Mouse (Mus musculus) lung, postnatal 0 days (tissue): ENCODE data around the gene Ccdc65. TPM values are rescaled to one million over a fixed set of nuclear protein-coding genes. Genes with fewer than 3 reads are reported as not detected.

Experiments
- ATAC-seq: fragments of 200-750 bp; cut with Nextera tagmentation; 2 replicates; pipeline ENCODE4 v1.8.0; 2017; ENCODE audit warnings: moderate library complexity
- DNase-seq: peaks from one replicate; pipeline ENCODE4 v3.0.0-alpha.2; 2016; ENCODE audit warnings: low spot score
- H3K27ac ChIP-seq: fragments of 300-500 bp; sonication (generic); 2 replicates; pipeline ENCODE4 v1.5.1; 2014; ENCODE audit warnings: antibody characterized with exemption, mild to moderate bottlenecking, low read length, mixed read lengths
- H3K27me3 ChIP-seq: fragments of 300-500 bp; sonication (generic); replicated peaks from 2 replicates; pipeline ENCODE4 v1.6.1; 2014; ENCODE audit warnings: low read length, mixed read lengths; ENCODE audit not compliant: insufficient read depth
- H3K36me3 ChIP-seq: fragments of 300-500 bp; sonication (generic); 2 replicates; pipeline ENCODE4 v1.6.1; 2014; ENCODE audit warnings: low read length, mixed read lengths; ENCODE audit not compliant: insufficient read depth
- H3K4me1 ChIP-seq: fragments of 300-500 bp; sonication (generic); 2 replicates; pipeline ENCODE4 v1.6.1; 2014; ENCODE audit warnings: antibody characterized with exemption, low read depth, low read length, mixed read lengths; ENCODE audit not compliant: insufficient read depth
- H3K4me2 ChIP-seq: fragments of 300-500 bp; sonication (generic); replicated peaks from 2 replicates; pipeline ENCODE4 v1.6.1; 2014; ENCODE audit warnings: low read depth, mild to moderate bottlenecking, low read length, moderate library complexity, mixed read lengths
- H3K4me3 ChIP-seq: fragments of 300-500 bp; sonication (generic); 2 replicates; pipeline ENCODE4 v1.5.1; 2014; ENCODE audit warnings: low read depth, low read length
- H3K9ac ChIP-seq: fragments of 300-500 bp; sonication (generic); replicated peaks from 2 replicates; pipeline ENCODE4 v1.6.1; 2014; ENCODE audit warnings: low read depth, mild to moderate bottlenecking
- H3K9me3 ChIP-seq: fragments of 300-500 bp; sonication (generic); 2 replicates; pipeline ENCODE4 v1.6.1; 2016; ENCODE audit warnings: low read length, mixed read lengths
- CTCF ChIP-seq: IDR thresholded peaks from 2 replicates; pipeline ENCODE4 v1.5.1; 2016; ENCODE audit warnings: antibody characterized with exemption, mild to moderate bottlenecking
- EP300 ChIP-seq: IDR thresholded peaks from 2 replicates; pipeline ENCODE4 v1.6.1; 2016; ENCODE audit warnings: antibody characterized with exemption, mild to moderate bottlenecking, control low read depth
- whole genome bisulfite sequencing: fragments of 180-500 bp; shearing (Covaris S2); extraction: QIAGEN DNeasy Blood & Tissue Kit; methylation state at CpG from one replicate; pipeline ENCODE4 v1.1.7; 2014; 5-methylcytosine and 5-hydroxymethylcytosine counted together
- polyA plus RNA-seq: library from polyadenylated mRNA; unstranded; fragments of >200 nt; fragmentation: Nextera tagmentation; extraction: Ambion mirVana; gene quantifications from 2 replicates; pipeline ENCODE4 v1.2.1, GENCODE M21; 2015

Ccdc65 gene
- polyA plus RNA-seq, 1 experiment from 2014 or later = 3.7 TPM

DNA sequence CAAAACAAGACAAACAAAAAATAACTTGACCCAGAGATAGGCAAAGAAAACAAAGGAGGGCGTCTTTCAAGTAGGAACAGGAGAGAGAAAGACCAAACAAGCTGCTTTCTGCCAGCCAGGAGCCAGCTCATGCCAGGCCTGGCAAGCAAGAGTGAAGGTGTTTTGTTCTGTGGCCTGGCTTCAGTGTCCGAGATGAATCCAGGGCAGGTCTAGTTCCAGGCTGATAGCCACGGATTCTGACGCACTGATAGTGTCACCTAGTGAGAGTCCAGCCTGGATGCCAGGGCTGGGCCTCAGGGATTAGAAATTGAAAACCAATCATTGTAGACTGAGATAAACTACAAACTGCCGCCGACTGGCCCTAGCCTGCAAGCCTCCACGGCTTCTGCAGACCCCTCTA is 30.0 kb upstream of the Ccdc65 start:
- DNase-seq (no peak), ATAC-seq (no peak)
- Histone ChIP-seq H3K4me3 (no peak overlapping the region), H3K9ac (no peak overlapping the region), H3K36me3 (no peaks in the 10 kb centered on the region), H3K27me3 (peaks cover 24% of the 10 kb centered on the region; the same call in 1 of the 2 replicates), H3K4me1 (no peaks in the 10 kb centered on the region), H3K9me3 (no peaks in the 10 kb centered on the region), H3K27ac (no peak overlapping the region), H3K4me2 (no peak overlapping the region)
- TF ChIP-seq EP300 = no peak
- no peak for TF ChIP-seq CTCF
- WGBS = 61% methylated on average over 7 of the region's 7 CpGs

DNA sequence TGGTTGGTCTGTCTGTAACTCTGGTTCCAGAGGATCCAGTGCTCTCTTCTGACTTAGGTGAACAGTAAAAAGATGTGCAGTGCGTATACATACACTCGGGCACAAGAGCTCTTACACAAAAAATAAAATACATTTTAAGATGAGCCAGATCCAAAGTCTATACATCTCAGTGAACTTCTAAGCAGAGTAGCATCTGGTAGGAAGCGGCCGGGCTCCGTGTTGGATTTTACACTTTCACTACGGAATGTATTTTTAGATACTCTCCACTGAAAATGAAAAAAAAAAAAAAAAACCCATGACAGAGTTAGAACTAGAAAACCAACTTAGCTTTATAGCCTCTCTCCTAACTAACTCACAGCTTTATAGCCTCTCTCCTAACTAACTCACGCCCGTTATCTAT is 27.3 kb upstream of the Ccdc65 start:
- no peak for DNase-seq
- no peak overlapping the region for H3K27ac ChIP-seq
- no peaks in the 10 kb centered on the region for H3K36me3 ChIP-seq
- no peak overlapping the region for H3K4me2 ChIP-seq
- H3K4me1 ChIP-seq = no peaks in the 10 kb centered on the region
- 76% methylated on average over 8 of the region's 8 CpGs for WGBS
- no peak overlapping the region for H3K9ac ChIP-seq
- H3K4me3 ChIP-seq = no peak overlapping the region
- ATAC-seq = no peak
- peaks cover 10% of the 10 kb centered on the region; the same call in 1 of the 2 replicates for H3K27me3 ChIP-seq
- no peaks in the 10 kb centered on the region for H3K9me3 ChIP-seq
- TF ChIP-seq EP300 (no peak), CTCF (no peak)

DNA sequence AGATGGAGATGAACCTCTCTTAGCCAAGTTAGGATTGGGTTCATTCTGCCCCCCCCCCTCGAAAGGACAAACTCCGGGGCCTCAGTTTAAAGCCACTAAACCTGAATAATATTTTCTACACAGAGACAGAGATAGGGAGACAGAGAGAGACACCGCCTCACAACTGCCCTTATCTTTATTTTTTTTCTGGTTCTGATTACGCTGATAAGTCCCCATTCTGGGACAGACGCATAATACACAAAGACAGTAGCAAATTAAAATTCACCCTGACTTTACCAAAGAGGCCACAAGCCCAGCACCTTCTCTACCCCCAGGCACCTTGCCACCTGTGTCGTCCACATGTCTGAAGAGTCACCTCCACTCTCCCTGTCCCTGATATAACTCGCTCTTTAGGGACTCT is 26.4 kb upstream of the Ccdc65 start:
- no peak overlapping the region for H3K27ac ChIP-seq
- no peak overlapping the region for H3K4me2 ChIP-seq
- ATAC-seq (no peak), DNase-seq (no peak)
- H3K4me1 ChIP-seq = no peaks in the 10 kb centered on the region
- WGBS = 65% methylated on average over 7 of the region's 7 CpGs
- H3K4me3 ChIP-seq = no peak overlapping the region
- TF ChIP-seq CTCF (no peak), EP300 (no peak)
- H3K36me3 ChIP-seq = no peaks in the 10 kb centered on the region
- no peaks in the 10 kb centered on the region for H3K9me3 ChIP-seq
- H3K9ac ChIP-seq = no peak overlapping the region
- H3K27me3 ChIP-seq = peaks cover 2% of the 10 kb centered on the region; the same call in 1 of the 2 replicates

DNA sequence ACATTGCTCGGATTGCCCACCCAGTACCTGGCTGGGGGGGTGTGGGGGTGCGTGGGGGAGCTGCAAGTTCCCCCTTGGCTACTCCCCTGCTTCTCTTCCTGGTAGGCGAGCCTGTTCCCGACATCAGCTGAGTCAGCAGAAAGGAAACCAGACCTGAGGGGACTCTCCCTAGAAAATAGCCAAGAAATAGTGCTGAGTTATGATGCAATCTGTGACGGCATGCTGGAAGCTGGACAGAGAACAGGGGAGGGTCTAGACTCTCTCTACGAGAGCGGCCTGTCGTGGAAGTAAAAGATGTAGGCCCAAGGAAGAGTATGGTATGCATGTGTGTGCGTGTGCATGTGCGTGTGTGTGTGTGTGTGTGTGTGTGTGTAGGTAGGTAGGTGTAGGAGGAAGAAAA is 24.8 kb upstream of the Ccdc65 start:
- Histone ChIP-seq H3K4me1 (no peaks in the 10 kb centered on the region), H3K27me3 (no peaks in the 10 kb centered on the region), H3K27ac (no peak overlapping the region), H3K9me3 (no peaks in the 10 kb centered on the region), H3K4me3 (no peak overlapping the region), H3K9ac (no peak overlapping the region), H3K4me2 (no peak overlapping the region), H3K36me3 (no peaks in the 10 kb centered on the region)
- 51% methylated on average over 10 of the region's 10 CpGs for WGBS
- TF ChIP-seq CTCF = no peak
- TF ChIP-seq EP300 = no peak
- ATAC-seq (peak; percentile 67), DNase-seq (peak; percentile 75)

DNA sequence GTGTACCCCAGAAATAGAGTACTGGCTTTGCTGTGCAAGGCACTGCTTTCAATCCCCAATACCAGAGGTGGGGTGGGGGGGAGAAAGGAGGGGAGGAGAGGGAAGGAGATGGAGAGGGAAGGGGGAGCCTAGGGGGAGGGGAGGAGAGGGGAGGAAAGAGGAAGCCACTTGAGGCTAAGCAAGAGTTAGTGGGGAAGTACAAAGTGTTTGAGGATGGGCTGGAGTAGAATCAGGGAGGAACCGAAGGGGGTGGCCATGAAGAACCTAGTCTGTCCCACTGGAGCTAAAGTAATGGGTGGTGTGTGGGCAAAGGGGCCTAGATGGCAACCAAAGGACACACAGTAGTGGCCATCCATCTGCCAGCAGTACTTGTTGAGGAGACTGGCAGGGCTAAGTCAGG is 24.3 kb upstream of the Ccdc65 start:
- 50% methylated on average over 1 of the region's 1 CpGs for WGBS
- H3K9ac ChIP-seq = no peak overlapping the region
- no peaks in the 10 kb centered on the region for H3K9me3 ChIP-seq
- DNase-seq (no peak), ATAC-seq (no peak)
- no peak for TF ChIP-seq CTCF
- H3K4me2 ChIP-seq = no peak overlapping the region
- H3K4me3 ChIP-seq = no peak overlapping the region
- H3K4me1 ChIP-seq = no peaks in the 10 kb centered on the region
- no peaks in the 10 kb centered on the region for H3K27me3 ChIP-seq
- H3K36me3 ChIP-seq = no peaks in the 10 kb centered on the region
- H3K27ac ChIP-seq = no peak overlapping the region

DNA sequence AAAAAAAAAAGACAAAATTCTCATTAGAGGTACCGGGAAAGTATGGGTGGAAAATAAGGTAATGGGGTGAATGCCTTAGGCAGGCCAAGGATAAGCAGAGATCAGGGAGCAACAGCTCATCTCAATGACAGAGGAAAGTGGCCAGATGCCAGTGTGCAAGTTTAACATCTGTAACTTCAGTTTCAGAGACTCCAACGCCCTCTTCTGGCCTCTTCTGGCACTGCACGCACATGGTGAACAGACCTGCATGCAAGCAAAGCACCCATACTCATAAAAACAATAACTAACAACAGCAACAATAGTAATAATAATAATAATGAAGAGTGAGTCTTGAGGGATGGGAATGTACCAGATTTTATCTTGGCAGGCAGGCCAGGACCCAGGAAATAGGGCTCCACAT is 22.1 kb upstream of the Ccdc65 start:
- Histone ChIP-seq H3K4me1 (no peaks in the 10 kb centered on the region), H3K36me3 (no peaks in the 10 kb centered on the region), H3K9ac (no peak overlapping the region), H3K9me3 (no peaks in the 10 kb centered on the region), H3K27me3 (no peaks in the 10 kb centered on the region), H3K27ac (no peak overlapping the region), H3K4me2 (no peak overlapping the region), H3K4me3 (no peak overlapping the region)
- 72% methylated on average over 3 of the region's 3 CpGs for WGBS
- ATAC-seq (no peak), DNase-seq (no peak)
- TF ChIP-seq CTCF (peak; percentile 31), EP300 (no peak)

DNA sequence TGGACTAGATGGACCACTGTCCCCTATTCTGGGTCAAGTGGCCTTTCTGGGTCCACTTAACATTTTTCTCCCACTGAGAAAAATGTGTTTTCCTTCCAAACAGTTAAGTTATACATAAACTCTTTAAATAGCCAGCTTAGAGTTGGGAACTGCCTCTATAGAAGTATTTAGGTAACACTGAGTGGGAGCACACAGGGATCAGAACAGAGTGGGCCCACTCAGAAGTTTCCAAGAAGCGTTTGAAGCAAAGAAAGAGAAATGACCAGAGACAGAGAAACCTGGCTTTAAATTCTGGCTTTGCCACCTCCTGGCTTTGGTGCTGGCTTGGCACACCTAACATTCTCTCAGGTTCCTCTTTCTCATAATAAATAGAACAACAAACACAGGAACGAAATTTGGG is 18.3 kb upstream of the Ccdc65 start:
- Histone ChIP-seq H3K4me2 (no peak overlapping the region), H3K9ac (no peak overlapping the region), H3K4me3 (no peak overlapping the region), H3K27me3 (no peaks in the 10 kb centered on the region), H3K27ac (no peak overlapping the region), H3K9me3 (no peaks in the 10 kb centered on the region), H3K36me3 (no peaks in the 10 kb centered on the region), H3K4me1 (peaks cover 7% of the 10 kb centered on the region)
- WGBS = 49% methylated on average over 2 of the region's 2 CpGs
- DNase-seq (no peak), ATAC-seq (no peak)
- TF ChIP-seq EP300 (no peak), CTCF (no peak)
